Mouse (Mus musculus) E14TG2a.4 (cell line): Measurements from ENCODE around the gene Avpr1b.

Source experiments
- H3K27me3 ChIP-seq: 2 replicates; pipeline ENCODE4 v1.6.1; 2014; ENCODE audit warnings: low read length, control low read depth; ENCODE audit not compliant: insufficient read depth
- H3K36me3 ChIP-seq: 2 replicates; pipeline ENCODE4 v1.6.1; 2014; ENCODE audit warnings: low read length, control low read depth; ENCODE audit not compliant: insufficient read depth
- H3K4me1 ChIP-seq: replicated peaks from 2 replicates; pipeline ENCODE4 v1.6.1; 2014; ENCODE audit warnings: low read depth, low read length, control low read depth
- H3K4me3 ChIP-seq: replicated peaks from 2 replicates; pipeline ENCODE4 v1.5.1; 2014; ENCODE audit warnings: mild to moderate bottlenecking, low read length
- H3K9me3 ChIP-seq: 2 replicates; pipeline ENCODE4 v1.6.1; 2014; ENCODE audit warnings: low read length, control low read depth
- CTCF ChIP-seq: conservative IDR thresholded peaks from 2 replicates; pipeline ENCODE4 v1.5.1; 2014; ENCODE audit warnings: low read length
- NANOG ChIP-seq: IDR thresholded peaks from 2 replicates; pipeline ENCODE4 v1.6.1; 2014; ENCODE audit warnings: borderline replicate concordance, low read length, mixed read lengths
- POU5F1 ChIP-seq: IDR thresholded peaks from 2 replicates; pipeline ENCODE4 v1.6.1; 2014; ENCODE audit warnings: low read length, borderline replicate concordance

Gene Avpr1b

GRCm38 (mm10) chr1:131652670-131653443 is 53.8 kb downstream of the Avpr1b start:
- Histone ChIP-seq H3K27me3 (peaks cover 5% of the 10 kb centered on the region; the same call in 1 of the 2 replicates), H3K9me3 (no peaks in the 10 kb centered on the region), H3K36me3 (no peaks in the 10 kb centered on the region), H3K4me3 (no peak overlapping the region), H3K4me1 (peaks cover 16% of the 10 kb centered on the region)
- TF ChIP-seq POU5F1: no peak
- TF ChIP-seq NANOG: no peak
- TF ChIP-seq CTCF: no peak

- no peaks in the 10 kb centered on the region for H3K36me3 ChIP-seq
- TF ChIP-seq POU5F1: no peak
- TF ChIP-seq NANOG: no peak
- TF ChIP-seq CTCF: no peak
- H3K27me3 ChIP-seq: peaks cover 17% of the 10 kb centered on the region; the same call in 1 of the 2 replicates
- H3K9me3 ChIP-seq: no peaks in the 10 kb centered on the region
- no peak overlapping the region for H3K4me3 ChIP-seq
- peaks cover 17% of the 10 kb centered on the region for H3K4me1 ChIP-seq
Observed at GRCm38 (mm10) chr1:131655601-131656000, 56.6 kb downstream of the Avpr1b start.

GRCm38 (mm10) chr1:131657945-131658354 is 58.9 kb downstream of the Avpr1b start:
- H3K4me1 ChIP-seq: peaks cover 13% of the 10 kb centered on the region
- no peaks in the 10 kb centered on the region for H3K36me3 ChIP-seq
- no peaks in the 10 kb centered on the region for H3K9me3 ChIP-seq
- H3K27me3 ChIP-seq: peaks cover 33% of the 10 kb centered on the region
- H3K4me3 ChIP-seq: no peak overlapping the region
- TF ChIP-seq NANOG (no peak), POU5F1 (no peak), CTCF (peak; percentile 71)

GRCm38 (mm10) chr1:131659512-131660085 is 60.6 kb downstream of the Avpr1b start:
- no peaks in the 10 kb centered on the region for H3K9me3 ChIP-seq
- no peak overlapping the region for H3K4me3 ChIP-seq
- peaks cover 32% of the 10 kb centered on the region for H3K27me3 ChIP-seq
- H3K4me1 ChIP-seq: peaks cover 8% of the 10 kb centered on the region
- TF ChIP-seq POU5F1 (no peak), NANOG (no peak), CTCF (no peak)
- no peaks in the 10 kb centered on the region for H3K36me3 ChIP-seq

- TF ChIP-seq POU5F1 (no peak), CTCF (no peak), NANOG (no peak)
- no peaks in the 10 kb centered on the region for H3K9me3 ChIP-seq
- no peaks in the 10 kb centered on the region for H3K36me3 ChIP-seq
- H3K27me3 ChIP-seq: peaks cover 32% of the 10 kb centered on the region
- H3K4me3 ChIP-seq: no peak overlapping the region
- H3K4me1 ChIP-seq: peaks cover 8% of the 10 kb centered on the region
Observed at GRCm38 (mm10) chr1:131660266-131660665, 61.2 kb downstream of the Avpr1b start.

- no peak for TF ChIP-seq CTCF
- TF ChIP-seq NANOG: no peak
- no peak for TF ChIP-seq POU5F1
- Histone ChIP-seq H3K27me3 (peaks cover 32% of the 10 kb centered on the region), H3K4me3 (no peak overlapping the region), H3K4me1 (peaks cover 8% of the 10 kb centered on the region), H3K9me3 (no peaks in the 10 kb centered on the region), H3K36me3 (no peaks in the 10 kb centered on the region)
Observed at GRCm38 (mm10) chr1:131660716-131661472, 61.9 kb downstream of the Avpr1b start.
